Mouse (Mus musculus): Measurements from ENCODE around the gene Psg26. TPM values are rescaled to one million over a fixed set of nuclear protein-coding genes. Genes with fewer than 3 reads are reported as not detected.

Psg26 gene
- total RNA-seq (2023), result not detected

GRCm38 (mm10) chr7:18484077-18484476 is at the start of gene Psg26:
TSS of gene Psg26 (minus strand) at chr7:18484177.

GRCm38 (mm10) chr7:18532169-18532568 is 48.2 kb upstream of the Psg26 start, which contains the start of gene Psg25:
TSS of gene Psg25 (minus strand) at chr7:18532269.

GRCm38 (mm10) chr7:18431941-18432340 is 52.0 kb downstream of the Psg26 start, which contains the start of gene Psg28:
TSS of gene Psg28 (minus strand) at chr7:18432041.

Other genes with a start within 250 kb of the Psg26 start
- not detected for gene Mill1, start 238.8 kb downstream of the Psg26 start, total RNA-seq (2023)
- not detected for gene Psg18, start 129.2 kb downstream of the Psg26 start, total RNA-seq (2023)
- not detected for gene Psg28, start 52.1 kb downstream of the Psg26 start, total RNA-seq (2023)
- not detected for gene Psg25, start 48.1 kb upstream of the Psg26 start, total RNA-seq (2023)
- not detected for gene Psg27, start 83.1 kb upstream of the Psg26 start, total RNA-seq (2023)
- not detected for gene Psg23, start 132.3 kb upstream of the Psg26 start, total RNA-seq (2023)
- not detected for gene Psg21, start 172.5 kb upstream of the Psg26 start, total RNA-seq (2023)
- not detected for gene Psg20, start 202.0 kb upstream of the Psg26 start, total RNA-seq (2023)
- gene Psg22, start 233.9 kb upstream of the Psg26 start, total RNA-seq (2023), result not detected